25 mouse cellular contexts compared by ENCODE assay signal in the genomic region with DNA sequence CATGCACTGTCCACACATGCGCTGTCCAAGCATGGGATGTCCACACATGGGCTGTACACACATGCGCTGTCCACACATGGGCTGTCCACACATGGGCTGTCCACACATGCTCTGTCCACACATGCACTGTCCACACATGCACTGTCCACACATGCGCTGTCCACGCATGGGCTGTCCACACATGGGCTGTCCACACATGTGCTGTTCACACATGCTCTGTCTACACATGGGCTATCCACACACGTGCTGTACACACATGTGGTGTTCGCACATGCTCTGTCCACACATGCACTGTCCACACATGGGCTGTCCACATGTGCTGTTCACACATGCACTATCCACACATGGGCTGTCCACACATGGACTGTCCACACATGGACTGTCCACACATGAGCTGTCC.
"Had no signal": no experiment of that assay in that cellular context is flagged by ENCODE, and none has a peak within 500 bp of the region (broad histone marks: within the 10 kb centered on the region; RNA-seq: fewer than 3 reads in every experiment).

No protein-coding gene starts in this region.

- H3K36me3 ChIP-seq: heart, embryonic 13.5 days; heart, embryonic 15.5 days; kidney, embryonic 15.5 days; limb, embryonic 13.5 days; limb, embryonic 15.5 days; liver, embryonic 12.5 days had no signal

- H3K9ac ChIP-seq: heart, embryonic 13.5 days; heart, embryonic 15.5 days; hindbrain, embryonic 13.5 days; hindbrain, embryonic 15.5 days; kidney, embryonic 15.5 days; limb, embryonic 13.5 days; limb, embryonic 15.5 days; liver, embryonic 12.5 days had no signal

- DNase-seq: gastrocnemius, postnatal 14 days; gastrocnemius, postnatal 36 days; heart, adult 18-20 months; heart, postnatal 14 days; heart, postnatal 36 days; kidney, adult 11 months; kidney, adult 2 months; kidney, adult 9 months; kidney, postnatal 14 days; kidney, postnatal 36 days; layer of hippocampus, adult 9-11 months; layer of hippocampus, postnatal 36 days; left cerebral cortex, postnatal 4 days had no signal

- H3K9me3 ChIP-seq: heart, embryonic 13.5 days; heart, embryonic 15.5 days; hindbrain, embryonic 13.5 days; hindbrain, embryonic 15.5 days; kidney, embryonic 15.5 days; limb, embryonic 13.5 days; limb, embryonic 15.5 days; liver, embryonic 12.5 days had no signal

- H3K27me3 ChIP-seq: heart, embryonic 13.5 days; heart, embryonic 15.5 days; hindbrain, embryonic 13.5 days; hindbrain, embryonic 15.5 days; kidney, embryonic 15.5 days; limb, embryonic 13.5 days; limb, embryonic 15.5 days had no signal

- H3K4me1 ChIP-seq: heart, embryonic 13.5 days; heart, embryonic 15.5 days; hindbrain, embryonic 13.5 days; hindbrain, embryonic 15.5 days; limb, embryonic 13.5 days; limb, embryonic 15.5 days had no signal

- H3K4me2 ChIP-seq: heart, embryonic 11.5 days; heart, embryonic 13.5 days; heart, embryonic 15.5 days; hindbrain, embryonic 13.5 days; hindbrain, embryonic 15.5 days; kidney, embryonic 15.5 days; limb, embryonic 13.5 days; limb, embryonic 15.5 days; liver, embryonic 12.5 days had no signal

- ATAC-seq: hindbrain, postnatal 0 days; intestine, embryonic 16.5 days; liver, embryonic 12.5 days had no signal

- H3K27ac ChIP-seq: heart, embryonic 13.5 days; heart, embryonic 15.5 days; hindbrain, embryonic 13.5 days; hindbrain, embryonic 15.5 days; hindbrain, postnatal 0 days; kidney, embryonic 15.5 days; kidney, postnatal 0 days; limb, embryonic 13.5 days; limb, embryonic 15.5 days; liver, embryonic 12.5 days had no signal

- H3K4me3 ChIP-seq: heart, embryonic 13.5 days; heart, embryonic 15.5 days; hindbrain, embryonic 13.5 days; hindbrain, embryonic 15.5 days; kidney, embryonic 15.5 days; limb, embryonic 13.5 days; limb, embryonic 15.5 days; liver, embryonic 12.5 days had no signal
